Mouse (Mus musculus): ENCODE data around the gene Nme9. TPM values are rescaled to one million over a fixed set of nuclear protein-coding genes. Genes with fewer than 3 reads are reported as not detected.

Nme9 gene
- polyA plus RNA-seq, 1 experiment from 2014 or later: not detected

- 83% methylated on average over 4 of the region's 4 CpGs for WGBS
- no peak overlapping the region for H3K4me2 ChIP-seq (ENCODE audit: low read length)
- no peak for ATAC-seq (replicated peaks; ENCODE audit: low FRiP score, low TSS enrichment, low read depth)
- no peaks in the 10 kb centered on the region for H3K4me1 ChIP-seq (replicated peaks; ENCODE audit: control insufficient read depth, insufficient read depth, low read length)
- no peaks in the 10 kb centered on the region for H3K27me3 ChIP-seq (replicated peaks; ENCODE audit: control insufficient read depth, insufficient read depth, low read length)
- no peak overlapping the region for H3K4me3 ChIP-seq (ENCODE audit: low read depth, low read length)
- H3K27ac ChIP-seq (ENCODE audit: low read depth): no peak overlapping the region
- no peak for DNase-seq (ENCODE audit: low spot score)
- peaks cover 47% of the 10 kb centered on the region for H3K36me3 ChIP-seq (ENCODE audit: control insufficient read depth, insufficient read depth, low read length)
- no peaks in the 10 kb centered on the region for H3K9me3 ChIP-seq (ENCODE audit: control insufficient read depth, low read length)
- no peak overlapping the region for H3K9ac ChIP-seq (ENCODE audit: low read length)
Observed at GRCm38 (mm10) chr9:99483191-99483590, 31.9 kb downstream of the Nme9 start.

- Histone ChIP-seq H3K36me3 (ENCODE audit: control insufficient read depth, insufficient read depth, low read length) (peaks cover 55% of the 10 kb centered on the region), H3K4me2 (ENCODE audit: low read length) (no peak overlapping the region), H3K4me3 (ENCODE audit: low read depth, low read length) (no peak overlapping the region), H3K27me3 (replicated peaks; ENCODE audit: control insufficient read depth, insufficient read depth, low read length) (no peaks in the 10 kb centered on the region), H3K9ac (ENCODE audit: low read length) (no peak overlapping the region), H3K27ac (ENCODE audit: low read depth) (no peak overlapping the region), H3K4me1 (replicated peaks; ENCODE audit: control insufficient read depth, insufficient read depth, low read length) (no peaks in the 10 kb centered on the region), H3K9me3 (ENCODE audit: control insufficient read depth, low read length) (no peaks in the 10 kb centered on the region)
- ATAC-seq (replicated peaks; ENCODE audit: low FRiP score, low TSS enrichment, low read depth) (no peak), DNase-seq (ENCODE audit: low spot score) (no peak)
Observed at GRCm38 (mm10) chr9:99484632-99485031, 33.4 kb downstream of the Nme9 start.

- no peaks in the 10 kb centered on the region for H3K9me3 ChIP-seq (ENCODE audit: control insufficient read depth, low read length)
- H3K36me3 ChIP-seq (ENCODE audit: control insufficient read depth, insufficient read depth, low read length): peaks cover 58% of the 10 kb centered on the region
- H3K27ac ChIP-seq (ENCODE audit: low read depth): no peak overlapping the region
- 97% methylated on average over 4 of the region's 4 CpGs for WGBS
- H3K4me3 ChIP-seq (ENCODE audit: low read depth, low read length): no peak overlapping the region
- ATAC-seq (replicated peaks; ENCODE audit: low FRiP score, low TSS enrichment, low read depth) (no peak), DNase-seq (ENCODE audit: low spot score) (no peak)
- no peaks in the 10 kb centered on the region for H3K4me1 ChIP-seq (replicated peaks; ENCODE audit: control insufficient read depth, insufficient read depth, low read length)
- H3K9ac ChIP-seq (ENCODE audit: low read length): no peak overlapping the region
- H3K27me3 ChIP-seq (replicated peaks; ENCODE audit: control insufficient read depth, insufficient read depth, low read length): no peaks in the 10 kb centered on the region
- no peak overlapping the region for H3K4me2 ChIP-seq (ENCODE audit: low read length)
Observed at GRCm38 (mm10) chr9:99485144-99485543, 33.9 kb downstream of the Nme9 start.

- no peak overlapping the region for H3K9ac ChIP-seq (ENCODE audit: low read length)
- H3K4me1 ChIP-seq (replicated peaks; ENCODE audit: control insufficient read depth, insufficient read depth, low read length): no peaks in the 10 kb centered on the region
- H3K27ac ChIP-seq (ENCODE audit: low read depth): no peak overlapping the region
- no peak overlapping the region for H3K4me2 ChIP-seq (ENCODE audit: low read length)
- H3K36me3 ChIP-seq (ENCODE audit: control insufficient read depth, insufficient read depth, low read length): peaks cover 58% of the 10 kb centered on the region
- H3K9me3 ChIP-seq (ENCODE audit: control insufficient read depth, low read length): no peaks in the 10 kb centered on the region
- no peak for DNase-seq (ENCODE audit: low spot score)
- no peak overlapping the region for H3K4me3 ChIP-seq (ENCODE audit: low read depth, low read length)
- no peaks in the 10 kb centered on the region for H3K27me3 ChIP-seq (replicated peaks; ENCODE audit: control insufficient read depth, insufficient read depth, low read length)
- WGBS: 85% methylated on average over 8 of the region's 8 CpGs
- no peak for ATAC-seq (replicated peaks; ENCODE audit: low FRiP score, low TSS enrichment, low read depth)
Observed at GRCm38 (mm10) chr9:99487126-99487695, 35.9 kb downstream of the Nme9 start.

GRCm38 (mm10) chr9:99487841-99488240, 36.6 kb downstream of the Nme9 start:
- Histone ChIP-seq H3K27me3 (replicated peaks; ENCODE audit: control insufficient read depth, insufficient read depth, low read length) (no peaks in the 10 kb centered on the region), H3K9me3 (ENCODE audit: control insufficient read depth, low read length) (no peaks in the 10 kb centered on the region), H3K9ac (ENCODE audit: low read length) (no peak overlapping the region), H3K27ac (ENCODE audit: low read depth) (no peak overlapping the region), H3K4me2 (ENCODE audit: low read length) (no peak overlapping the region), H3K36me3 (ENCODE audit: control insufficient read depth, insufficient read depth, low read length) (peaks cover 59% of the 10 kb centered on the region), H3K4me3 (ENCODE audit: low read depth, low read length) (no peak overlapping the region), H3K4me1 (replicated peaks; ENCODE audit: control insufficient read depth, insufficient read depth, low read length) (no peaks in the 10 kb centered on the region)
- DNase-seq (ENCODE audit: low spot score) (no peak), ATAC-seq (replicated peaks; ENCODE audit: low FRiP score, low TSS enrichment, low read depth) (no peak)
- 81% methylated on average over 3 of the region's 3 CpGs for WGBS

- no peak overlapping the region for H3K4me2 ChIP-seq (ENCODE audit: low read length)
- peaks cover 59% of the 10 kb centered on the region for H3K36me3 ChIP-seq (ENCODE audit: control insufficient read depth, insufficient read depth, low read length)
- ATAC-seq (replicated peaks; ENCODE audit: low FRiP score, low TSS enrichment, low read depth): no peak
- no peak for DNase-seq (ENCODE audit: low spot score)
- no peaks in the 10 kb centered on the region for H3K27me3 ChIP-seq (replicated peaks; ENCODE audit: control insufficient read depth, insufficient read depth, low read length)
- H3K27ac ChIP-seq (ENCODE audit: low read depth): no peak overlapping the region
- 98% methylated on average over 4 of the region's 4 CpGs for WGBS
- H3K9me3 ChIP-seq (ENCODE audit: control insufficient read depth, low read length): no peaks in the 10 kb centered on the region
- no peaks in the 10 kb centered on the region for H3K4me1 ChIP-seq (replicated peaks; ENCODE audit: control insufficient read depth, insufficient read depth, low read length)
- H3K9ac ChIP-seq (ENCODE audit: low read length): no peak overlapping the region
- H3K4me3 ChIP-seq (ENCODE audit: low read depth, low read length): no peak overlapping the region
Observed at GRCm38 (mm10) chr9:99491050-99491449, 39.8 kb downstream of the Nme9 start.

- no peaks in the 10 kb centered on the region for H3K9me3 ChIP-seq (ENCODE audit: control insufficient read depth, low read length)
- WGBS: 86% methylated on average over 10 of the region's 10 CpGs
- H3K36me3 ChIP-seq (ENCODE audit: control insufficient read depth, insufficient read depth, low read length): peaks cover 55% of the 10 kb centered on the region
- H3K27me3 ChIP-seq (replicated peaks; ENCODE audit: control insufficient read depth, insufficient read depth, low read length): no peaks in the 10 kb centered on the region
- no peak overlapping the region for H3K4me3 ChIP-seq (ENCODE audit: low read depth, low read length)
- ATAC-seq (replicated peaks; ENCODE audit: low FRiP score, low TSS enrichment, low read depth) (no peak), DNase-seq (ENCODE audit: low spot score) (no peak)
- H3K27ac ChIP-seq (ENCODE audit: low read depth): no peak overlapping the region
- H3K9ac ChIP-seq (ENCODE audit: low read length): no peak overlapping the region
- no peaks in the 10 kb centered on the region for H3K4me1 ChIP-seq (replicated peaks; ENCODE audit: control insufficient read depth, insufficient read depth, low read length)
- no peak overlapping the region for H3K4me2 ChIP-seq (ENCODE audit: low read length)
Observed at GRCm38 (mm10) chr9:99492634-99493200, 41.4 kb downstream of the Nme9 start.

GRCm38 (mm10) chr9:99499336-99499735, 48.1 kb downstream of the Nme9 start:
- no peak for DNase-seq (ENCODE audit: low spot score)
- no peak for ATAC-seq (replicated peaks; ENCODE audit: low FRiP score, low TSS enrichment, low read depth)
- Histone ChIP-seq H3K27ac (ENCODE audit: low read depth) (no peak overlapping the region), H3K9me3 (ENCODE audit: control insufficient read depth, low read length) (no peaks in the 10 kb centered on the region), H3K4me1 (replicated peaks; ENCODE audit: control insufficient read depth, insufficient read depth, low read length) (no peaks in the 10 kb centered on the region), H3K9ac (ENCODE audit: low read length) (no peak overlapping the region), H3K4me3 (ENCODE audit: low read depth, low read length) (no peak overlapping the region), H3K36me3 (ENCODE audit: control insufficient read depth, insufficient read depth, low read length) (peaks cover 38% of the 10 kb centered on the region), H3K4me2 (ENCODE audit: low read length) (no peak overlapping the region), H3K27me3 (replicated peaks; ENCODE audit: control insufficient read depth, insufficient read depth, low read length) (no peaks in the 10 kb centered on the region)
- WGBS: 93% methylated on average over 4 of the region's 4 CpGs

- Histone ChIP-seq H3K4me1 (replicated peaks; ENCODE audit: control insufficient read depth, insufficient read depth, low read length) (0 out of 2 replicates have a peak, but pooled peaks cover 4% of the 10 kb centered on the region), H3K4me3 (ENCODE audit: low read depth, low read length) (no peak overlapping the region), H3K4me2 (ENCODE audit: low read length) (no peak overlapping the region), H3K27ac (ENCODE audit: low read depth) (no peak overlapping the region), H3K9ac (ENCODE audit: low read length) (no peak overlapping the region), H3K27me3 (replicated peaks; ENCODE audit: control insufficient read depth, insufficient read depth, low read length) (no peaks in the 10 kb centered on the region), H3K36me3 (ENCODE audit: control insufficient read depth, insufficient read depth, low read length) (peaks cover 11% of the 10 kb centered on the region), H3K9me3 (ENCODE audit: control insufficient read depth, low read length) (no peaks in the 10 kb centered on the region)
- 34% methylated on average over 7 of the region's 7 CpGs for WGBS
- ATAC-seq (replicated peaks; ENCODE audit: low FRiP score, low TSS enrichment, low read depth): no peak
- no peak for DNase-seq (ENCODE audit: low spot score)
Observed at GRCm38 (mm10) chr9:99505875-99506274, 54.6 kb downstream of the Nme9 start.

Measured in intestine, embryonic 14.5 days (tissue).